Mouse (Mus musculus): ENCODE data around the gene Fgfr2.
A peak's percentile ranks its signal among the peaks of the same experiment; 100 is the strongest.

The Fgfr2 gene

GRCm38 (mm10) chr7:132939118-132939517, 184.0 kb downstream of the Fgfr2 start:
- DNase-seq (ENCODE audit: low read depth, low spot score) = no peak

GRCm38 (mm10) chr7:132934743-132935142, 188.4 kb downstream of the Fgfr2 start:
- DNase-seq (ENCODE audit: low read depth, low spot score) = no peak

GRCm38 (mm10) chr7:132933331-132933730, 189.8 kb downstream of the Fgfr2 start:
- DNase-seq (ENCODE audit: low read depth, low spot score) = no peak

- peak; percentile 50 for DNase-seq (ENCODE audit: low read depth, low spot score)
Measured at GRCm38 (mm10) chr7:132931560-132932351, 191.4 kb downstream of the Fgfr2 start.

GRCm38 (mm10) chr7:132930850-132931559, 192.1 kb downstream of the Fgfr2 start, which contains the start of gene Zranb1:
Gene Zranb1 (plus strand): TSS chr7:132931142.
- peak; percentile 98 for DNase-seq (ENCODE audit: low read depth, low spot score)

GRCm38 (mm10) chr7:132930055-132930454, 193.1 kb downstream of the Fgfr2 start:
- no peak for DNase-seq (ENCODE audit: low read depth, low spot score)

- DNase-seq (ENCODE audit: low read depth, low spot score) = no peak
Measured at GRCm38 (mm10) chr7:132927201-132927600, 195.9 kb downstream of the Fgfr2 start.

GRCm38 (mm10) chr7:132925227-132925626, 197.9 kb downstream of the Fgfr2 start:
- no peak for DNase-seq (ENCODE audit: low read depth, low spot score)

GRCm38 (mm10) chr7:132921971-132922370, 201.2 kb downstream of the Fgfr2 start:
- no peak for DNase-seq (ENCODE audit: low read depth, low spot score)

GRCm38 (mm10) chr7:132903796-132904195, 219.4 kb downstream of the Fgfr2 start:
- no peak for DNase-seq (ENCODE audit: low read depth, low spot score)

- no peak for DNase-seq (ENCODE audit: low read depth, low spot score)
Measured at GRCm38 (mm10) chr7:132900826-132901531, 222.2 kb downstream of the Fgfr2 start.

GRCm38 (mm10) chr7:132898234-132898633, 224.9 kb downstream of the Fgfr2 start:
- no peak for DNase-seq (ENCODE audit: low read depth, low spot score)

- DNase-seq (ENCODE audit: low read depth, low spot score) = no peak
Measured at GRCm38 (mm10) chr7:132897258-132897657, 225.9 kb downstream of the Fgfr2 start.

GRCm38 (mm10) chr7:132896206-132896815, 226.8 kb downstream of the Fgfr2 start:
- DNase-seq (ENCODE audit: low read depth, low spot score) = no peak

- DNase-seq (ENCODE audit: low read depth, low spot score) = peak; percentile 79
Measured at GRCm38 (mm10) chr7:132894841-132895555, 228.2 kb downstream of the Fgfr2 start.

GRCm38 (mm10) chr7:132893336-132893735, 229.8 kb downstream of the Fgfr2 start:
- no peak for DNase-seq (ENCODE audit: low read depth, low spot score)

GRCm38 (mm10) chr7:132892806-132893205, 230.3 kb downstream of the Fgfr2 start:
- no peak for DNase-seq (ENCODE audit: low read depth, low spot score)

- no peak for DNase-seq (ENCODE audit: low read depth, low spot score)
Measured at GRCm38 (mm10) chr7:132892311-132892661, 230.9 kb downstream of the Fgfr2 start.

- no peak for DNase-seq (ENCODE audit: low read depth, low spot score)
Measured at GRCm38 (mm10) chr7:132891561-132892310, 231.4 kb downstream of the Fgfr2 start.

GRCm38 (mm10) chr7:132890201-132890600, 232.9 kb downstream of the Fgfr2 start:
- DNase-seq (ENCODE audit: low read depth, low spot score) = no peak
